Mouse (Mus musculus) lung, embryonic 16.5 days (tissue): ENCODE data around the gene Phf11d. TPM values are rescaled to one million over a fixed set of nuclear protein-coding genes. Genes with fewer than 3 reads are reported as not detected.
A peak's percentile ranks its signal among the peaks of the same experiment; 100 is the strongest.
"Not testable (repeated sequence)": the region's sequence is repeated elsewhere in the genome, so short reads cannot be mapped to it uniquely, and the experiment has no call there.

Experiments used
- ATAC-seq: fragments of 200-750 bp; cut with Nextera tagmentation; 2 replicates; pipeline ENCODE4 v1.8.0; 2017; ENCODE audit warnings: low read depth, mild to moderate bottlenecking, moderate library complexity
- H3K27ac ChIP-seq: fragments of 300-500 bp; sonication (generic); 2 replicates; pipeline ENCODE4 v1.5.1; 2014; ENCODE audit warnings: mild to moderate bottlenecking, control low read depth, low read length
- H3K27me3 ChIP-seq: fragments of 300-500 bp; sonication (generic); 2 replicates; pipeline ENCODE4 v1.6.1; 2014; ENCODE audit warnings: low read depth, low read length, mixed read lengths; ENCODE audit not compliant: control insufficient read depth, insufficient read depth
- H3K36me3 ChIP-seq: fragments of 300-500 bp; sonication (generic); 2 replicates; pipeline ENCODE4 v1.6.1; 2014; ENCODE audit warnings: low read length; ENCODE audit not compliant: control insufficient read depth, insufficient read depth
- H3K4me1 ChIP-seq: fragments of 300-500 bp; sonication (generic); replicated peaks from 2 replicates; pipeline ENCODE4 v1.6.1; 2014; ENCODE audit warnings: low read length, mixed read lengths; ENCODE audit not compliant: control insufficient read depth, insufficient read depth
- H3K4me2 ChIP-seq: fragments of 300-500 bp; sonication (generic); 2 replicates; pipeline ENCODE4 v1.6.1; 2014; ENCODE audit warnings: low read depth, low read length, control low read depth
- H3K4me3 ChIP-seq: fragments of 300-500 bp; sonication (generic); 2 replicates; pipeline ENCODE4 v1.5.1; 2014; ENCODE audit warnings: mild to moderate bottlenecking, low read length, control low read depth
- H3K9ac ChIP-seq: fragments of 300-500 bp; sonication (generic); 2 replicates; pipeline ENCODE4 v1.6.1; 2014; ENCODE audit warnings: low read length, control low read depth
- H3K9me3 ChIP-seq: fragments of 300-500 bp; sonication (generic); 2 replicates; pipeline ENCODE4 v1.6.1; 2016; ENCODE audit warnings: low read length; ENCODE audit not compliant: control insufficient read depth
- WGBS: fragments of 180-500 bp; shearing (Covaris S2); extraction: QIAGEN DNeasy Blood & Tissue Kit; methylation state at CpG from one replicate; pipeline ENCODE4 v1.1.7; 2014; 5-methylcytosine and 5-hydroxymethylcytosine counted together
- polyA plus RNA-seq: library from polyadenylated mRNA; unstranded; fragments of >200 nt; fragmentation: Nextera tagmentation; extraction: Ambion mirVana; gene quantifications from 2 replicates; pipeline ENCODE4 v1.2.1, GENCODE M21; 2015

Phf11d gene
- 2.0 and 2.9 TPM in 2 replicates for polyA plus RNA-seq

- Histone ChIP-seq H3K4me3 (no peak within 1 kb of the TSS), H3K4me2 (no peak within 1 kb of the TSS), H3K9ac (no peak within 1 kb of the TSS), H3K9me3 (no peaks in the 10 kb centered on the region), H3K27me3 (no peaks in the 10 kb centered on the region), H3K36me3 (no peaks in the 10 kb centered on the region), H3K27ac (peak within 1 kb of the TSS; percentile 46; the same call in 1 of the 2 replicates), H3K4me1 (no peaks in the 10 kb centered on the region)
- WGBS: 73% methylated on average over 6 of the region's 6 CpGs
- ATAC-seq: peak; percentile 74
These were observed at the start of gene Phf11d for GRCm38 (mm10) chr14:59365244-59365644. Phf11d (minus strand) TSS chr14:59365470.

GRCm38 (mm10) chr14:59414979-59415378 is 49.7 kb upstream of the Phf11d start:
- 87% methylated on average over 2 of the region's 2 CpGs for WGBS
- ATAC-seq: not testable (repeated sequence)

GRCm38 (mm10) chr14:59396999-59397398 is 31.7 kb upstream of the Phf11d start:
- Histone ChIP-seq H3K27me3 (no peaks in the 10 kb centered on the region), H3K4me3 (no peak overlapping the region), H3K4me1 (no peaks in the 10 kb centered on the region), H3K9ac (no peak overlapping the region), H3K4me2 (no peak overlapping the region), H3K9me3 (no peaks in the 10 kb centered on the region), H3K27ac (no peak overlapping the region), H3K36me3 (no peaks in the 10 kb centered on the region)
- WGBS: 71% methylated on average over 2 of the region's 2 CpGs
- ATAC-seq: no peak

More at GRCm38 (mm10) chr14:59414979-59415378, 49.7 kb upstream of the Phf11d start:
- H3K9me3 ChIP-seq, H3K4me2 ChIP-seq, H3K9ac ChIP-seq, H3K27ac ChIP-seq, H3K36me3 ChIP-seq, H3K27me3 ChIP-seq, H3K4me1 ChIP-seq, H3K4me3 ChIP-seq: not testable (repeated sequence)

- no peak for ATAC-seq
- 91% methylated on average over 3 of the region's 3 CpGs for WGBS
- no peak within 1 kb of the TSS for H3K4me2 ChIP-seq
These were observed 30.0 kb upstream of the Phf11d start, which contains the start of gene Phf11c for GRCm38 (mm10) chr14:59395281-59395680. Phf11c (minus strand) TSS chr14:59395381.

GRCm38 (mm10) chr14:59390181-59390580 is 24.9 kb upstream of the Phf11d start:
- not testable (repeated sequence) for H3K4me2 ChIP-seq, H3K27me3 ChIP-seq, H3K36me3 ChIP-seq, H3K4me3 ChIP-seq, H3K4me1 ChIP-seq, H3K9ac ChIP-seq, H3K27ac ChIP-seq, ATAC-seq, H3K9me3 ChIP-seq
- 43% methylated on average over 4 of the region's 4 CpGs for WGBS

More at GRCm38 (mm10) chr14:59395281-59395680, 30.0 kb upstream of the Phf11d start, which contains the start of gene Phf11c:
- Histone ChIP-seq H3K27me3 (no peaks in the 10 kb centered on the region), H3K27ac (no peak within 1 kb of the TSS), H3K36me3 (no peaks in the 10 kb centered on the region), H3K4me1 (no peaks in the 10 kb centered on the region), H3K9me3 (no peaks in the 10 kb centered on the region), H3K4me3 (no peak within 1 kb of the TSS), H3K9ac (no peak within 1 kb of the TSS)

- no peak overlapping the region for H3K9ac ChIP-seq
- ATAC-seq: no peak
- no peak overlapping the region for H3K4me3 ChIP-seq
- WGBS: 64% methylated on average over 1 of the region's 1 CpGs
- H3K27me3 ChIP-seq: no peaks in the 10 kb centered on the region
- H3K9me3 ChIP-seq: no peaks in the 10 kb centered on the region
- no peak overlapping the region for H3K27ac ChIP-seq
- no peak overlapping the region for H3K4me2 ChIP-seq
- no peaks in the 10 kb centered on the region for H3K4me1 ChIP-seq
- H3K36me3 ChIP-seq: no peaks in the 10 kb centered on the region
These were observed 24.3 kb upstream of the Phf11d start for GRCm38 (mm10) chr14:59389532-59389931.

- Histone ChIP-seq H3K4me3 (no peak overlapping the region), H3K27ac (no peak overlapping the region), H3K9me3 (peaks cover 4% of the 10 kb centered on the region; the same call in 1 of the 2 replicates), H3K9ac (no peak overlapping the region), H3K4me1 (no peaks in the 10 kb centered on the region), H3K4me2 (no peak overlapping the region), H3K27me3 (no peaks in the 10 kb centered on the region), H3K36me3 (no peaks in the 10 kb centered on the region)
- no peak for ATAC-seq
- WGBS: 89% methylated on average over 25 of the region's 25 CpGs
These were observed 5.2 kb upstream of the Phf11d start for GRCm38 (mm10) chr14:59370348-59371068.

GRCm38 (mm10) chr14:59366386-59367105 is 1.3 kb upstream of the Phf11d start:
- ATAC-seq: no peak
- no peaks in the 10 kb centered on the region for H3K4me1 ChIP-seq
- no peaks in the 10 kb centered on the region for H3K27me3 ChIP-seq
- no peak overlapping the region for H3K9ac ChIP-seq
- H3K36me3 ChIP-seq: no peaks in the 10 kb centered on the region
- H3K9me3 ChIP-seq: peaks cover 4% of the 10 kb centered on the region; the same call in 1 of the 2 replicates
- WGBS: 70% methylated on average over 8 of the region's 8 CpGs
- H3K4me2 ChIP-seq: no peak overlapping the region
- no peak overlapping the region for H3K4me3 ChIP-seq
- no peak overlapping the region for H3K27ac ChIP-seq

- not testable (repeated sequence) for ATAC-seq, H3K9me3 ChIP-seq, H3K9ac ChIP-seq, H3K36me3 ChIP-seq, H3K27ac ChIP-seq, H3K4me1 ChIP-seq, H3K27me3 ChIP-seq, H3K4me3 ChIP-seq, H3K4me2 ChIP-seq
- 70% methylated on average over 1 of the region's 1 CpGs for WGBS
These were observed 24.1 kb downstream of the Phf11d start, which contains the start of gene Phf11b for GRCm38 (mm10) chr14:59341189-59341588. Phf11b (minus strand) TSS chr14:59341351.
